Mouse (Mus musculus) liver, adult (tissue): ENCODE data around the gene Prss16.
A peak's percentile ranks its signal among the peaks of the same experiment; 100 is the strongest.

Experiments
- GATA4 ChIP-seq: IDR thresholded peaks from 2 replicates; pipeline ENCODE4 v1.6.1; 2014; ENCODE audit warnings: mild to moderate bottlenecking, low read length; ENCODE audit not compliant: insufficient replicate concordance

Gene Prss16

DNA sequence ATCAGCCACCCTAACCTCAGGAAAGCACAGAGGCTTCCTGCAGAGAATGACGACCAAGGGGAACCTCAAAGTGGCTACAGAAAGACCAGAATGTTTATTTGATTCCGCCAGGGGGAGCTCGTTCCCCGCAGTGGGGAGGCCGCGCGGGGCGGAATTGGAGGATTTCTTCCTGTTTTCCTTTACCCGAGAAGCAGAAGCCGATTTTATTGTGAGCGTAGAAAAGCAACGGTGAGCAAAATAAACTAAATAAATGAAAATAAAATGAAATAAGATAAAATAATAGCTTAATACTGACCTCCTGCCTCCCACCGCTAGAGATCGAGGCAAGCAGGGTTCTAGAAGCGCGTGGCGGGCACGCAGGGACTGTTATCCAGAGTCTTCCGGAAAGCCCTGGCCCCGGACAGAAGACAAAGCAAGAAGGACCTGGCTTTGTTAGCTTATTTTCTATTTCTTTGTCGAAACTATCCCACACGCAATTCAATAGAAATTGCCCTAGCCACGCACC, 35.3 kb downstream of the Prss16 start:
- TF ChIP-seq GATA4, result peak; percentile 12; the same call in 1 of the 2 replicates

- no peak for TF ChIP-seq GATA4
Measured at GRCm38 (mm10) chr13:21971641-21972040, 37.9 kb downstream of the Prss16 start.

GRCm38 (mm10) chr13:21969816-21970215, 39.7 kb downstream of the Prss16 start:
- TF ChIP-seq GATA4, result no peak

- TF ChIP-seq GATA4, result no peak
Measured at GRCm38 (mm10) chr13:21969269-21969668, 40.3 kb downstream of the Prss16 start.
